Mouse (Mus musculus): ENCODE measurements around the gene Slc30a3.

GRCm38 (mm10) chr5:31050427-31050826 is 57.6 kb downstream of the Slc30a3 start:
- TF ChIP-seq CTCF (IDR thresholded peaks at IDR 0.05; ENCODE audit: low read depth) (no peak), EP300 (IDR thresholded peaks at IDR 0.05; ENCODE audit: low read depth) (no peak)

Measured in liver, embryonic 14.5 days (tissue).